Mouse (Mus musculus) cerebellum, postnatal 14 days (tissue): ENCODE measurements around the gene Efcab6.

Experiments
- DNase-seq, 2 experiments: peaks; one replicate each; pipeline ENCODE4 v3.0.0; 2021; ENCODE audit warnings: mixed read lengths in 2 of 2

The Efcab6 gene

DNA sequence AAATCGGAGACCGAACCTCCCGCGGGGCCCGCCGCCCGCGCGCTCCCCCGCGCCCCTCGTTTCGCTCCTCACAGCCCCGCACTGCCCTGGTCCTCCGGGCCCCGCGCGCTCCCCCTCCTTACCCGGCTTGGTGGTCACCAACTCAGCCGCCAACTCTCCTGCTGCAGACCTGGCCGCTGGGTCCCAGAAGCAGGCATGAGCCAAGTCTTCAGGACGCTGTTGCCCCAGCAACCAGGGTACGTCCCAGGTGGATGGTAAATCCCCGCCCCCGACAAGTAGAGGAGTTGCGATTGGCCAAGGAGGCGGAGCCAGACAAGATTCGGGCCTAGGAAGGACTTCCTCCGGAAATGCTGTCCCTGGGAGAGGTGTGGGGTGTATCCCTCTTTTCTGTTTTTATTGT is at the start of gene Efcab6:
TSS of gene Efcab6 (minus strand) at position 240 of the 400 bp plus-strand sequence.
- DNase-seq: peak; percentile 62 to 73

GRCm38 (mm10) chr15:84113873-84114272 is 48.7 kb upstream of the Efcab6 start:
- no peak for DNase-seq

DNA sequence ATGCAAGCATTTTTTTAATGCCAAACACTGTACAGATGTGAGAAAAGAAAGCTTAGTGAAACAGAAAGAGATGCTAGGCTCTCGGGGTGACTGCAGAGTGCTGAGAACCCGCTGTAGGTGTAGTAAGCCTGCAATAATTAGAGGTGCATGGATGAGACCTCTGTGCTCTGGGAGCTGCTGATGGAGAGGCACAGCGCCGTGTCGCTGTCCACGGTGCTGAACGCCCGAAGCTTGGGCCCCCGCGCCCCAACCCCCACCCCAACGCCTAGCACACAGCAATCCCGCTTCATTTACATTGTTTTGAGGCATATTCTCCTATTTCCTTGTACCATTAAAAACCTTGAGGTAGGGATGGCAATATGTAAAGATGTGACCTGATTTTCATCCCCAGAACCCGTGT is 43.7 kb upstream of the Efcab6 start:
- no peak for DNase-seq

DNA sequence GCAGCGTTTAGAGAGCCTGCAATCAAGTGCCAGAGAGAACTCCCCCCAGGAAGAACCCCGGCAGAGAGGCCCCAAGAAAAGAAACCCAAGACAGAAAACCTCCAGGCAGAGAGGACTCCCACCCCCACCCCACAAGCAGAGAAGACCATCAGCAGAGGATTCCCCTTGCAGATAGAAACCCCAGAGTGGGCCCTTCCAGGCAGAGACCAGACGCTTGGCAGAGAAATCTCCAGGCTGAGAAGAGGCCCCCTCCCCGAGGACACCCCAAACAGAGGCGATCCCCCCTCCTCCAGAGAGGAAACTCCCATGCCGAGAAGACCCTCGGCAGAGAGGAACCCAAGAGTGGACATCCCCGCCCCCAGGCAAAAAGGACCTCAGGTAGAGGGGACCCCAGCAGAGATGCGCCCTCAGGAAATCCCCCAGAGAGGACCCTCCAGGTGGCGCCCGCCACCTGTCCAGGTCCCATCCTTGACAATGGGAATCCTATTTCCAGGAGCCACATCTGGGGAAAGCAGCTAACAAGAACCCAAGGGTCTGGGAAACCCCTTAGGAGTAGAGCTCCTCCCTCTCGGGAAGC is 40.8 kb upstream of the Efcab6 start:
- DNase-seq: peak; percentile 40 to 47

DNA sequence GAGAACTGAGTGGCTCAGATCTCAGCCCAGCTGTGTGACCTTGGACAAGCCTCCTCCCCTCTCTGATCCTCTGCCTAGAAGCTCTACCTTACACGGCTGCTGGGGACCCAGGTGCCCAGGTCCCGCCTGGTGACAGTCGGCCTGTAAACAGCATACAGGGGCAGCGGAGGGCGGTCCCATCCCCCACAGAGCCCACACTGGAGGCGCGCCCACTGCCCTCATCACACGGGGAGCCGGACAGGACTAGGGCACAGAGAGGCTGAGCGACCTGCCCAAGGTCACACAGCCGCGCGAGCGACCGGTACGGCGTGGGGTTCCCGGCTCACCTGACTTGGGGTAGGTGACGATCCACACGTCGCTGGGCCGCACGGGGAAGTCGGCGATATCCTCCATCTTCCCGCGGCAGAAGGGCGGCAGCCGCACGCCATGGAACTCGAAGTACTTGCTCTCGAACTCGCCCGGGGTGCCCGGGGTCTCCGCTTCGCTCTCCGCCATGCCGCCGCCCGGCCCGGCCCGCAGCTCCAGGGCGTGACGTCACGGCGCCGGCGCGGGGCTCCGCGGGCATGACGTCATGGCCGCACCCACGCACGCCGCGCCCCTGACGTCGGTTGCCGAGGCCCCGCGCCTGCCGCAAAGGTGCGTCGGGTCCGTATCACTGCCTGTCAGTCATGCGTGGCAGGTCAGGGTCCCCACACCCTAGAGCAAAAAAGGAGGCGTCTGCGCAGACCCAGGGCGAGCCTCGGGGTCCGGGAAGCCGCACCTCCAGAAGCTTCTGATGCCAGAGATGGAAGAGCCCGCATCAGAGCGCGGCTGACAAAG is 40.1 kb upstream of the Efcab6 start, which contains the start of gene Sult4a1:
TSS of gene Sult4a1 (minus strand) at position 650 of the 819 bp plus-strand sequence.
- peak; percentile 88 to 93 for DNase-seq

DNA sequence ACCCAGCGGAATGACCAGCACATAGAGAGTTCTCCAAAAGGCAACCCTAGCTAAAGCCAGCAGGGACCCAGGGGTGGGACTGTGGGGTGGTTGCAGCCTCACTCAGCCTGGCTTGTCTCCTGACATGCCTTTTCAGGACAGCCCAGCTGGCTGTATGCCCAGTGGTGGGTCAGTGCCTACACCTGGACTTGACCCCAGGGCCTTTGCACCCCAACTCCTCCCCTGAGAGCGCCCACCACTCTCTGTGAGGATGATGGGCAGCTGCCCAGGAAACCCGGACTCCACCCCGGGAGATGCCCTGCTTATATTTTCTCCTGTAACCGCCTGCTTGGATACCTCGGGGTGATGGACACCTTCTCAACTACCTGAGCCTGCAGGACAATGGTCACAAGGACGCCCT is 39.4 kb upstream of the Efcab6 start:
- DNase-seq: peak; percentile 53 to 62

DNA sequence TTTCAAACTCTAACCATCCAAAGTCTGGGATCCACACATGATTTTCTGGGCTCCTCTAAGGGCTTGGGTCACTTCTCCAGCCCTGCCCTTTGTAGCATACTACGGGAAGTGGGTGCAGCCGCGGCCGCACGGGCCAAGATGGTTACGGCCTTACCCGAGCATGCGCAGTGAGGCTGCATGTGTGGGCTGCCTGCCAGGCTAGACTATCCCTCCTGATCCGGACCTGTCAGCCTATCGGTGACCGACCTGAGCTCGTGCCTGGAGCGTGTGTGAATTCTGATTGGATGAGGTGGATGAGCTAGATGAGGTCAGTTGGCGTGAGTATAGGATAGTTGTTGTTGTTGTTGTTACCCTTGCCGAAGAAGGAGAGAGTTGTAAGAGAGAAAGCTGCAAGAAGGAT is 32.4 kb upstream of the Efcab6 start:
- DNase-seq: peak in 1 of 2 experiments; percentile 55

DNA sequence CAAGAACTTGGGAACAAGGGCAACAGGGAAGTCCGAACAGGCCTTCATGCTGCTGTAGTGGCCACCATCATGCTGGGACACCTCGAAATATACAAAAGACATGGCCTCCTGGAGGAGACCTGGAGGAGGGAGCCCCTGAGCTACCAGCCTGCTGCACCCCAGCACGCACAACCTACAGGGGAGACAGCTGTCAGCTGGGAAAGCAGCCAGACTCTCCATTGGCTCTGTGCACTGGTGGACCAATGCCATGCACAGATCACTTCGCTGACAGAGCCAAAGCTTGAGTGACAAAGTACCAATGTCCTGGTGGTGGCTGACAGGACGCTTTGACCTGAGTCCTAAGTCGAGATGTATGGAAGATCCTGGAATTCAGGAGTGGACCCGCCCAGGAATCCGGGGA is 30.9 kb upstream of the Efcab6 start:
- peak; percentile 90 to 93 for DNase-seq

DNA sequence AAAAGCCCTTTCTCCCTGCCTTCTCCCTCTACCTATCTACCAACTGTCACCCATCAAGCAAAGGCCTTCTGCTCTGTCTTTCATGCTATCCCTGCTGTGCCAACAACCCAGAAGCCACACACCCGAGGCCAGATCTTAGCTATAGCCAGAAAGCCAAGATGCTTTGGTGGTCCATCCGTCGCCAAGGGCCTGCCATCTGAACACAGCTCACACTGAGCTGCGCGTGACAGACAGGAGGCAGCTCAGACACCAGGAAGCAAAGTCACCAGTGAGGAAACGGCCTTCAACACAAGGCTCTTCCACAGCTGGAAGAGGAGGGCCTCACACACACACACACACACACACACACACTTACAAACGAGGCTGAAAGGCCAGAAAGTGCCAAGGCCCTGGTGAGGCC is 29.7 kb upstream of the Efcab6 start:
- peak; percentile 54 to 60 for DNase-seq

GRCm38 (mm10) chr15:84086775-84087174 is 21.6 kb upstream of the Efcab6 start:
- no peak for DNase-seq

- no peak for DNase-seq
Observed at GRCm38 (mm10) chr15:84086364-84086763, 21.2 kb upstream of the Efcab6 start.

DNA sequence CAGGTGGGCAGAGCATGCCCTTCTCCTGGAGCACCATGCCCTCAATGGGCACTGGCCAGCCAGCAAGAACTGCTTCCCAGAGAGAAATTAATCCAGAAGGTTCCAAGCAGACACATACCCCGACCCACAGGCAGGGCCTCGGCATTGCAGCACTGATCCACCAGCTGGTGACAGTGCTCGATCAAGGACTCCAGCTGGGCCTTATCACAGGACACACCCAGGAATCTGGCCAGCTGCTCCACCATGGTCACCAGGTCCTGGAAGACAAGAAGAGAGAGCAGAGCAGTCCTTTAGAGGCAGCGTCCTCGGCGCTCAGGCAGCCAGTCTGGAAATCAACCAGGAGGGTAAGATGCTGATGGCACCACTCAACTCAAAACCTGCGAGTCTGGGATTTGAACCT is 14.9 kb upstream of the Efcab6 start:
- DNase-seq: no peak

GRCm38 (mm10) chr15:84079519-84079918 is 14.3 kb upstream of the Efcab6 start:
- no peak for DNase-seq

- no peak for DNase-seq
Observed at GRCm38 (mm10) chr15:84078667-84079066, 13.5 kb upstream of the Efcab6 start.

DNA sequence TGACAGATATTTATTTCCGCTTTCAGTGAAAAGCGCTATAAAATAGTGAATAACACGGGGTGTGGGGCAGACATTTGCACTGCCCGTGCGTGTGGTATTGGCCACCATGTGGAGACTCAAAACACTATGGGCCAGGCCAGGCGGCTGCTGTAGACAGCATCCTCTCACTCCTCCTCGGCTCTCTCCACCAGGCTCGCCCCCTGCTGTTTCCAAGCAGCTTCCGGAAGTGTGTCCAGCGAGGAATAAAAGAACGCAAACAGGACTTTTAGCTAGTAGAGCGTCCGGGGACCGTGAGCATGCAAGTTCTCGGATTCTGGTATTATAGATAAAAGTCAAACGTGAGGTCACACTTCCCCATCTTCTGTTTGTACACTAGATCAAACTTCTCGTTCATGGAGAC is 12.0 kb upstream of the Efcab6 start:
- no peak for DNase-seq

- DNase-seq: peak; percentile 54 to 71
Observed at GRCm38 (mm10) chr15:84074705-84075185, 9.6 kb upstream of the Efcab6 start.

DNA sequence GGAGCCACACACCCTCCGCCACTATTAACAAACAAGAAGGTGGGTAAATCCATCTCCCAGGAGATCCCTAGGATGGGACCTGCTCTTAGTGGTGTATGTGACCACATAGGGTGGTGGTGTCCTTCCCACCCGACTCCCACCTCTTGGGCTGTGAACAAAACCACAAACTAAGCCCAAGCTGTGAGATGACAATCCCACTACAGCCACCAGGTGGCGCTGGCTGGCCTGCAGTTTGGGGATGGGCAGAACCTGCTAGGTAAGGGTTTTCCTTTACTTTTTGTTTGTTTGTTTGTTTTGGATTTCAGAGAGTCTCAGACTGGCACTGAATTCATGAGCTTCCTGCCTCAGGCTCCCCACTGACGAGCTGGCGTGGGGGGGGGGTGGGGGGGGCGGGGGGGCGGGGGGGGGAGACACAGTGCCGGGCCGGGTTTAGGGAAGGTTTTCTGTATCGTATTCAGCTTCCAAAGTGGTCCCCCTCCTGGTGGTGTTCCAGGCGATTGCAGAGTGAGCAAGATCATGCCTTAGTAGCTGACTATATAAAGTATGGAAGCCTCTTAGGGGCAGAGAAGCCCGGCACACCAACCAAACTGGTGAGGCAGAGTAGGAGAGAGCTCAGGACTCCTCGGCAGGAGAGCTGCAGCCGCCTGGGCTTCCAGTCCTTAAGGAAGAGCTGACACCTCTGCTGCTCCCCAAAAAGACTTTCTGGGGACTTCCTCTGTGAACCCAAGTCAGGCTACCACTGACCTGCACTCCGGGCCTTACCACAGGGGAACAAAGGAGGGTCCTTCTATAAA is 8.9 kb upstream of the Efcab6 start:
- DNase-seq: peak; percentile 88 to 90

- peak in 1 of 2 experiments; percentile 35 for DNase-seq
Observed at GRCm38 (mm10) chr15:84073058-84073457, 7.9 kb upstream of the Efcab6 start.

GRCm38 (mm10) chr15:84072226-84072625 is 7.0 kb upstream of the Efcab6 start:
- DNase-seq: peak; percentile 90 to 97

DNA sequence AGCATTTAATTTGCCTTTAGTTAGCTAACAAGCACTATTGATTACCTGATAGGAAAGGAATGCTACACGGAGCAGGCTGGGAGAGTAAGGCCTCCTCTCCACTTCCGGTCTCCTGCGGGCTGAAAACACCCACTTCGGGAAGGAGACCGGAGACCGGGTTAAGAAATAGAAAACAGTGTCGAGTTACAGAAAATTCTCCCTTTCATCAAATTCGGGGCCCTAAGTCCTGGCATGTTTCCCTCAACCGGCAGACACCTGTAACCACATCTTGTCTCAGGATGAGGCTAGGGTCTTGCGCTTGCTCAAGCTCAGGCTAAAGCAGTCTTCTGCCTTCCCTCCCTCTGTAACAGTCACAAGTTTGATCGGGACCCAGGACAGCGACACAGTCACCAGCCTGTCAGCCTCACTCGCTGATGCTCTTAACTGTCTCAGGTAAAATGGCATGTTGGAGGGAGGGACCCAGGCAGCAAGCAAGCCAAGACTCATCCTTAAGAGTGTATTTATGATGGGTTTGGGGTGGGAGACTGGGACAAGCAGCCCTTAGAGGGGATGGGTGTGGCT is 5.0 kb upstream of the Efcab6 start:
- no peak for DNase-seq

DNA sequence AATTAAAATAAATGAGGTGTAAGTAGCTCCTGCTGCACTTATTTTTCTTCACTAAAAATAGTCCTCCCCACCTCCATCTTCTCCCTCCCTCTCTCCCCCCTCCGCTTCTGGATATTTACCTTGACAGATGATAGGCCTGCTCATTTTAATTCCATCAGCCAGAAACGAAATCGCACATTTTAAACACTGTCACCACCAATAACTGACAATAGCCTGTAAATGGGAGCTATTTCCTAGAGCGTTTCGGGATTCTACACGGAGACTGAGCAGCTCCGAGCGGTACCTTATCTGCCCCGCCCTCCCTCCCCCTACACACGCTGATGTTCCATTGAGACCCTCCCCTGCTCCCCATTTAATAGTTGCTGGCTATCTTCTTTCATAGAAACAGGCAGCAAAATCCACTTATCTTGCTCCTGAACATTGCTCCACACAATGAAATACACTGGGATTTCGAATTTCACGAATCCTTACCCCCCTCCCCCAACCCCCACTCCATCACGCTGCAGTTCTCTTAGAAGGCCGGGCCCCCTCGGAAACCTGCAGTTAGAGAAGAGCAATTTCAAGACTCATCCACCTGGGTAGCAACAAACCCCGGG is 4.4 kb upstream of the Efcab6 start:
- no peak for DNase-seq

DNA sequence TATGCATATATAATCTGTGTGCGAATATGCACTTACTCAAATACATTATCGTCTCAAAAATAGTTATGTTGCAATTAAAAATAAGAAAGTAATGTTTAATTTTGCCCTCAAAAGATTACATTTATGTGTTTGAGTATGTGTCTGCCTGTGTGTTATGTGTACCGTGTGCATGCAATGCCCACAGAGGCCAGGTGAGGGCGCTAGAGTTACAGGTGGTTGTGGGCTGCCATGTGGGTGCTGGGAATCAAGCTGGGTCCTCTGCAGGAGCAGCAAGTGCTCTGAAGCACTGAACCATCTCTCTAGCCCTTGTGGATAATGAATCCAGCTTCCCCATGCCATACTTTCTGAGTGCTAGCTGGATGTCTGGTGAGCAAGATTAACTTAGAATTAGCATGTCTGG is 522 bp upstream of the Efcab6 start:
- DNase-seq: no peak

GRCm38 (mm10) chr15:84058841-84059240 is 6.3 kb downstream of the Efcab6 start:
- DNase-seq: no peak
